In genomic region chr6:119348234-119348633, GRCm38 (mm10) we compare ENCODE assay signal across 9 mouse cellular contexts. TPM values are rescaled to one million over a fixed set of nuclear protein-coding genes. Genes with fewer than 3 reads are reported as not detected.
A peak's percentile ranks its signal among the peaks of the same experiment; 100 is the strongest.
DNase-seq lines count a peak whose midpoint lies in the region; ATAC-seq and TF ChIP-seq lines count a peak whose summit lies in the region.
"Had no signal": no experiment of that assay in that cellular context is flagged by ENCODE, and none has a peak within 500 bp of the region (broad histone marks: within the 10 kb centered on the region; RNA-seq: fewer than 3 reads in every experiment).

No protein-coding gene starts in this region.

- no peak overlapping the region for H3K4me2 ChIP-seq in heart, embryonic 12.5 days
- H3K4me2 ChIP-seq in midbrain, embryonic 15.5 days, result no peak overlapping the region

- intact Hi-C loops in heart, adult 2 months (cut with DNase I), result loop anchor here (1.0 to 5.0 kb wide), 4 partner anchors 82 to 236 kb away; no protein-coding TSS in a partner anchor
- intact Hi-C loops in left cerebral cortex, postnatal 36 days (cut with DNase I), result loop anchor here (1.0 to 5.0 kb wide), 4 partner anchors 66 to 241 kb away; no protein-coding TSS in a partner anchor

- no peak overlapping the region for H3K27ac ChIP-seq in heart, adult 2 months
- no peak overlapping the region for H3K27ac ChIP-seq in heart, embryonic 12.5 days (ENCODE audit: poor library complexity, severe bottlenecking)
- H3K27ac ChIP-seq in midbrain, embryonic 15.5 days, result no peak overlapping the region
- H3K27ac ChIP-seq: macrophage had no signal

- H3K36me3 ChIP-seq in heart, adult 2 months (ENCODE audit: control insufficient read depth, insufficient read depth, low read length), result no peaks in the 10 kb centered on the region
- peaks cover 2% of the 10 kb centered on the region for H3K36me3 ChIP-seq in heart, embryonic 12.5 days
- no peaks in the 10 kb centered on the region; the same call in 1 of the 2 replicates for H3K36me3 ChIP-seq in midbrain, embryonic 15.5 days (replicated peaks)

- TF ChIP-seq EP300 in heart, adult 2 months (IDR thresholded peaks at IDR 0.05; ENCODE audit: insufficient read depth, low read depth, low read length), result no peak

- H3K27me3 ChIP-seq in heart, adult 2 months (ENCODE audit: control insufficient read depth, insufficient read depth, low read length), result no peaks in the 10 kb centered on the region
- H3K27me3 ChIP-seq in heart, embryonic 12.5 days (replicated peaks), result no peaks in the 10 kb centered on the region
- H3K27me3 ChIP-seq in midbrain, embryonic 15.5 days (replicated peaks), result no peaks in the 10 kb centered on the region

- DNase-seq in heart, adult 2 months, result peak; percentile 57 to 82
- DNase-seq in cerebellum, adult 9-10 months, result peak; percentile 90
- DNase-seq in frontal cortex, postnatal 25 days (ENCODE audit: low spot score in 2 of 2), result peak; percentile 85 to 94
- DNase-seq in left cerebral cortex, postnatal 36 days (ENCODE audit: low spot score in 2 of 2), result peak; percentile 68 to 83
- peak; percentile 64 to 81 for DNase-seq in spleen, postnatal 10 days (ENCODE audit: low spot score in 2 of 2)

- H3K9me3 ChIP-seq in heart, embryonic 12.5 days (replicated peaks), result no peaks in the 10 kb centered on the region
- no peaks in the 10 kb centered on the region for H3K9me3 ChIP-seq in midbrain, embryonic 15.5 days

- H3K79me2 ChIP-seq in heart, adult 2 months (replicated peaks; ENCODE audit: control insufficient read depth, insufficient read depth, low read length), result no peaks in the 10 kb centered on the region

- WGBS in heart, adult 2 months, result 0% methylated on average over 1 of the region's 1 CpGs
- 0% methylated on average over 1 of the region's 1 CpGs for WGBS in heart, embryonic 12.5 days
- 0% methylated on average over 1 of the region's 1 CpGs for WGBS in midbrain, embryonic 15.5 days

- H3K4me3 ChIP-seq in heart, adult 2 months, result no peak overlapping the region
- no peak overlapping the region for H3K4me3 ChIP-seq in heart, embryonic 12.5 days
- H3K4me3 ChIP-seq in midbrain, embryonic 15.5 days, result no peak overlapping the region

- peak; percentile 94 for TF ChIP-seq CTCF in heart, adult 2 months (IDR thresholded peaks at IDR 0.05)

- no peak for TF ChIP-seq POLR2A in heart, adult 2 months (IDR thresholded peaks at IDR 0.05; ENCODE audit: insufficient read depth, low read depth, low read length)

- H3K9ac ChIP-seq in heart, adult 2 months (ENCODE audit: low read depth, low read length), result no peak overlapping the region
- H3K9ac ChIP-seq in heart, embryonic 12.5 days, result no peak overlapping the region
- no peak overlapping the region for H3K9ac ChIP-seq in midbrain, embryonic 15.5 days

- H3K4me1 ChIP-seq in heart, adult 2 months (ENCODE audit: control insufficient read depth, insufficient read depth, low read length), result no peaks in the 10 kb centered on the region
- H3K4me1 ChIP-seq in heart, embryonic 12.5 days (replicated peaks), result peaks cover 9% of the 10 kb centered on the region
- no peaks in the 10 kb centered on the region for H3K4me1 ChIP-seq in midbrain, embryonic 15.5 days

- ATAC-seq in heart, embryonic 12.5 days (ENCODE audit: insufficient number of reproducible peaks, low FRiP score), result no peak
- ATAC-seq in inflammation-experienced regulatory T-cells, adult 6 months, result peak; percentile 65
- ATAC-seq in midbrain, embryonic 15.5 days (replicated peaks), result peak; percentile 61

RNA-seq across cellular contexts. Expression of gene Lrtm2, which starts 17.7 kb away (rescaled TPM):
- under 1 TPM; 0.61 to 0.73 TPM for total RNA-seq in heart, adult 2 months (2021)
- 0.47 and 0.57 TPM in 2 replicates for polyA plus RNA-seq in heart, adult 2 months (2012; rRNA removed)
- 0.05 and 0.15 TPM in 2 replicates for polyA plus RNA-seq in heart, embryonic 12.5 days (2016; fragmentation: Nextera tagmentation; extraction: Ambion mirVana)
- under 1 TPM in 2 of 3 experiments, not detected in 1; 0.09 to 0.26 TPM for polyA plus RNA-seq in inflammation-experienced regulatory T-cells, adult 6 months (2017; shearing (Covaris generic))
- total RNA-seq in left cerebral cortex, postnatal 36 days (2021), result 10 to 100 TPM; 55.9 to 59.8 TPM
- polyA plus RNA-seq in midbrain, embryonic 15.5 days (2015; fragmentation: Nextera tagmentation; extraction: Ambion mirVana), result 10.6 and 12.7 TPM in 2 replicates
- polyA plus RNA-seq: macrophage had no signal
